Mouse (Mus musculus) liver, embryonic 15.5 days (tissue): ENCODE measurements around the gene Rpap1. TPM values are rescaled to one million over a fixed set of nuclear protein-coding genes. Genes with fewer than 3 reads are reported as not detected.
"Not testable (repeated sequence)": the region's sequence is repeated elsewhere in the genome, so short reads cannot be mapped to it uniquely, and the experiment has no call there.

Experiments
- ATAC-seq: fragments of 200-750 bp; cut with Nextera tagmentation; 2 replicates; pipeline ENCODE4 v1.8.0; 2017; ENCODE audit warnings: moderate number of reproducible peaks, mild to moderate bottlenecking, moderate library complexity; ENCODE audit not compliant: insufficient read depth
- H3K27ac ChIP-seq: fragments of 300-500 bp; sonication (generic); replicated peaks from 2 replicates; pipeline ENCODE4 v1.5.1; 2015; ENCODE audit warnings: mild to moderate bottlenecking, inconsistent platforms
- H3K27me3 ChIP-seq: fragments of 300-500 bp; sonication (generic); 2 replicates; pipeline ENCODE4 v1.6.1; 2015; ENCODE audit warnings: mild to moderate bottlenecking, inconsistent platforms
- H3K36me3 ChIP-seq: fragments of 300-500 bp; sonication (generic); replicated peaks from 2 replicates; pipeline ENCODE4 v1.6.1; 2015; ENCODE audit warnings: moderate library complexity, mild to moderate bottlenecking, inconsistent platforms
- H3K4me1 ChIP-seq: fragments of 300-500 bp; sonication (generic); replicated peaks from 2 replicates; pipeline ENCODE4 v1.6.1; 2015; ENCODE audit warnings: inconsistent platforms
- H3K4me2 ChIP-seq: fragments of 300-500 bp; sonication (generic); 2 replicates; pipeline ENCODE4 v1.6.1; 2015; ENCODE audit warnings: moderate library complexity, mild to moderate bottlenecking, inconsistent platforms
- H3K4me3 ChIP-seq: fragments of 300-500 bp; sonication (generic); replicated peaks from 2 replicates; pipeline ENCODE4 v1.5.1; 2015; ENCODE audit warnings: mild to moderate bottlenecking, inconsistent platforms
- H3K9ac ChIP-seq: fragments of 300-500 bp; sonication (generic); 2 replicates; pipeline ENCODE4 v1.6.1; 2015; ENCODE audit warnings: moderate library complexity, mild to moderate bottlenecking, inconsistent platforms
- H3K9me3 ChIP-seq: fragments of 300-500 bp; sonication (generic); replicated peaks from 2 replicates; pipeline ENCODE4 v1.6.1; 2016; ENCODE audit warnings: inconsistent platforms
- WGBS: fragments of 180-500 bp; shearing (Covaris S2); methylation state at CpG from one replicate; pipeline ENCODE4 v1.1.7; 2015; ENCODE audit warnings: mixed read lengths; ENCODE audit not compliant: insufficient replicate concordance; 5-methylcytosine and 5-hydroxymethylcytosine counted together
- polyA plus RNA-seq: library from polyadenylated mRNA; unstranded; fragments of >200 nt; fragmentation: Nextera tagmentation; extraction: Ambion mirVana; gene quantifications from 2 replicates; pipeline ENCODE4 v1.2.1, GENCODE M21; 2015

Gene Rpap1
- polyA plus RNA-seq, 1 experiment from 2014 or later, result 9.1 TPM

GRCm38 (mm10) chr2:119730735-119731134 is 56.6 kb downstream of the Rpap1 start:
- no peak for ATAC-seq
- no peaks in the 10 kb centered on the region for H3K27me3 ChIP-seq
- H3K4me1 ChIP-seq, result peaks cover 18% of the 10 kb centered on the region
- WGBS, result 78% methylated on average over 4 of the region's 4 CpGs
- no peak overlapping the region for H3K9ac ChIP-seq
- no peaks in the 10 kb centered on the region for H3K9me3 ChIP-seq
- H3K36me3 ChIP-seq, result peaks cover 80% of the 10 kb centered on the region
- no peak overlapping the region for H3K27ac ChIP-seq
- H3K4me3 ChIP-seq, result no peak overlapping the region
- no peak overlapping the region for H3K4me2 ChIP-seq

- no peaks in the 10 kb centered on the region for H3K27me3 ChIP-seq
- peaks cover 23% of the 10 kb centered on the region for H3K4me1 ChIP-seq
- 0 out of 2 replicates have a peak overlapping the region, but pooled peaks have one; percentile 3 for H3K4me2 ChIP-seq
- H3K9ac ChIP-seq, result no peak overlapping the region
- WGBS, result 37% methylated on average over 3 of the region's 3 CpGs
- peaks cover 87% of the 10 kb centered on the region for H3K36me3 ChIP-seq
- ATAC-seq, result peak; percentile 88
- H3K9me3 ChIP-seq, result no peaks in the 10 kb centered on the region
- peak overlapping the region; percentile 53 for H3K27ac ChIP-seq
- no peak overlapping the region for H3K4me3 ChIP-seq
These were observed 59.4 kb downstream of the Rpap1 start for GRCm38 (mm10) chr2:119727762-119728416.

DNA sequence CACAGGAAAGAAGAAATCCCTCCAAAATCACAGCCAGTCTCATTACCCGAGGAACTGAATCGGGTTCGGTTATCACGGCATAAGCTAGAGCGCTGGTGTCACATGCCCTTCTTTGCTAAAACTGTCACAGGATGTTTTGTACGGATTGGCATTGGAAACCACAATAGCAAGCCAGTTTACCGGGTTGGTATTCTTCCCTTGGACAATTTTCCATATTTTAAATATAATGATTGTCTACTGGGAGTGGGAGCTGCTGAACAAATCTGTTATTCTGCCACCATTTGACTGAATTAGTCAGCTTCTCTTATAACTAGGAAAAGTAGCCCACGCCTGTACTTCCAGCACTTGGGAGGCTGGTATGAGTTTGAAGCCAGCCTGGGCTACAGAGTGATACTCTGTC is 66.3 kb downstream of the Rpap1 start:
- no peak for ATAC-seq
- Histone ChIP-seq H3K4me3 (no peak overlapping the region), H3K36me3 (peaks cover 81% of the 10 kb centered on the region), H3K9me3 (no peaks in the 10 kb centered on the region), H3K27me3 (no peaks in the 10 kb centered on the region), H3K4me2 (no peak overlapping the region), H3K9ac (no peak overlapping the region), H3K4me1 (0 out of 2 replicates have a peak, but pooled peaks cover 4% of the 10 kb centered on the region), H3K27ac (no peak overlapping the region)
- 85% methylated on average over 8 of the region's 8 CpGs for WGBS

GRCm38 (mm10) chr2:119715868-119716267 is 71.5 kb downstream of the Rpap1 start:
- H3K4me1 ChIP-seq, H3K9ac ChIP-seq, H3K4me2 ChIP-seq, H3K27me3 ChIP-seq, H3K9me3 ChIP-seq, H3K27ac ChIP-seq, H3K4me3 ChIP-seq, ATAC-seq: not testable (repeated sequence)
- 76% methylated on average over 2 of the region's 2 CpGs for WGBS
- H3K36me3 ChIP-seq, result peaks cover 75% of the 10 kb centered on the region

Other genes starting within 250 kb of the Rpap1 start
- gene Exd1, start 239.9 kb downstream of the Rpap1 start, polyA plus RNA-seq, result 0.08 and 0.15 TPM in 2 replicates
- gene Chp1, start 239.8 kb downstream of the Rpap1 start, polyA plus RNA-seq, result 56.1 and 62.6 TPM in 2 replicates
- 88.1 and 94.0 TPM in 2 replicates for gene Nusap1, start 169.2 kb downstream of the Rpap1 start, polyA plus RNA-seq
- gene Oip5, start 169.1 kb downstream of the Rpap1 start, polyA plus RNA-seq, result 34.7 and 37.0 TPM in 2 replicates
- 30.8 and 30.9 TPM in 2 replicates for gene Ndufaf1, start 124.7 kb downstream of the Rpap1 start, polyA plus RNA-seq
- 9.8 and 10.6 TPM in 2 replicates for gene Rtf1, start 112.5 kb downstream of the Rpap1 start, polyA plus RNA-seq
- gene Itpka, start 45.2 kb downstream of the Rpap1 start, polyA plus RNA-seq, result 2.7 and 4.2 TPM in 2 replicates
- gene Ltk, start 27.1 kb downstream of the Rpap1 start, polyA plus RNA-seq, result 0.07 and 0.13 TPM in 2 replicates
- 1.1 TPM in 2 replicates for gene Tyro3, start 10.2 kb upstream of the Rpap1 start, polyA plus RNA-seq
- gene Mga, start 109.7 kb upstream of the Rpap1 start, polyA plus RNA-seq, result 5.3 and 5.5 TPM in 2 replicates
- gene Mapkbp1, start 185.2 kb upstream of the Rpap1 start, polyA plus RNA-seq, result 0.22 and 0.24 TPM in 2 replicates
- gene Jmjd7, start 239.9 kb upstream of the Rpap1 start, polyA plus RNA-seq, result 4.7 and 6.0 TPM in 2 replicates
- 0.43 and 0.54 TPM in 2 replicates for gene Gm28042, start 240.0 kb upstream of the Rpap1 start, polyA plus RNA-seq
- 0.08 and 0.21 TPM in 2 replicates for gene Pla2g4b, start 245.9 kb upstream of the Rpap1 start, polyA plus RNA-seq